Mouse (Mus musculus) ES-E14 (cell line): ENCODE results near the gene Ceacam1.

Experiments used
- CHD2 ChIP-seq: IDR thresholded peaks from 2 replicates; pipeline ENCODE4 v1.6.1; 2014; ENCODE audit warnings: mild to moderate bottlenecking, low read depth, low read length, inconsistent platforms
- HCFC1 ChIP-seq: IDR thresholded peaks from 2 replicates; pipeline ENCODE4 v1.6.1; 2012; ENCODE audit warnings: low read length, inconsistent platforms, borderline replicate concordance; ENCODE audit not compliant: insufficient read depth
- MAFK ChIP-seq: IDR thresholded peaks from 2 replicates; pipeline ENCODE4 v1.6.1; 2014; ENCODE audit warnings: mild to moderate bottlenecking, low read depth, low read length, inconsistent platforms; ENCODE audit not compliant: insufficient read depth
- ZC3H11A ChIP-seq: IDR thresholded peaks from 2 replicates; pipeline ENCODE4 v1.6.1; 2012; ENCODE audit warnings: low read depth, mild to moderate bottlenecking, inconsistent platforms, low read length, borderline replicate concordance

GRCm38 (mm10) chr7:25465010-25465409 is 12.4 kb downstream of the Ceacam1 start:
- TF ChIP-seq CHD2 (no peak), HCFC1 (no peak), MAFK (no peak), ZC3H11A (no peak)
